Mouse (Mus musculus): Measurements from ENCODE around the gene Perm1. TPM values are rescaled to one million over a fixed set of nuclear protein-coding genes. Genes with fewer than 3 reads are reported as not detected.

Perm1 gene
- polyA plus RNA-seq, 1 experiment from 2014 or later, result 0.39 TPM

- no peaks in the 10 kb centered on the region for H3K27me3 ChIP-seq (replicated peaks; ENCODE audit: control insufficient read depth, insufficient read depth, low read length)
- no peak overlapping the region for H3K4me2 ChIP-seq (replicated peaks; ENCODE audit: low read depth)
- H3K4me3 ChIP-seq (ENCODE audit: low read depth, low read length), result no peak overlapping the region
- no peak for ATAC-seq
- no peak overlapping the region for H3K9ac ChIP-seq (ENCODE audit: low read depth, low read length)
- H3K9me3 ChIP-seq (ENCODE audit: control insufficient read depth), result no peaks in the 10 kb centered on the region
- no peak for TF ChIP-seq CTCF (IDR thresholded peaks at IDR 0.05; ENCODE audit: low read depth)
- no peak overlapping the region for H3K27ac ChIP-seq (ENCODE audit: low read depth, low read length)
- H3K4me1 ChIP-seq (replicated peaks; ENCODE audit: control insufficient read depth, insufficient read depth, low read length), result no peaks in the 10 kb centered on the region
- peaks cover 13% of the 10 kb centered on the region; the same call in 1 of the 2 replicates for H3K36me3 ChIP-seq (ENCODE audit: control insufficient read depth, insufficient read depth)
- WGBS, result 81% methylated on average over 16 of the region's 16 CpGs
Measured at GRCm38 (mm10) chr4:156217838-156218237, 2.2 kb downstream of the Perm1 start.

GRCm38 (mm10) chr4:156219936-156220335 lies 4.3 kb downstream of the Perm1 start:
- Histone ChIP-seq H3K9ac (ENCODE audit: low read depth, low read length) (no peak overlapping the region), H3K4me3 (ENCODE audit: low read depth, low read length) (no peak overlapping the region), H3K4me1 (replicated peaks; ENCODE audit: control insufficient read depth, insufficient read depth, low read length) (no peaks in the 10 kb centered on the region), H3K27me3 (replicated peaks; ENCODE audit: control insufficient read depth, insufficient read depth, low read length) (no peaks in the 10 kb centered on the region), H3K9me3 (ENCODE audit: control insufficient read depth) (no peaks in the 10 kb centered on the region), H3K4me2 (replicated peaks; ENCODE audit: low read depth) (no peak overlapping the region), H3K27ac (ENCODE audit: low read depth, low read length) (no peak overlapping the region), H3K36me3 (ENCODE audit: control insufficient read depth, insufficient read depth) (peaks cover 13% of the 10 kb centered on the region; the same call in 1 of the 2 replicates)
- WGBS, result 91% methylated on average over 11 of the region's 11 CpGs
- no peak for ATAC-seq
- no peak for TF ChIP-seq CTCF (IDR thresholded peaks at IDR 0.05; ENCODE audit: low read depth)

GRCm38 (mm10) chr4:156224276-156224675 lies 8.6 kb downstream of the Perm1 start:
- H3K36me3 ChIP-seq (ENCODE audit: control insufficient read depth, insufficient read depth), result peaks cover 13% of the 10 kb centered on the region; the same call in 1 of the 2 replicates
- H3K9me3 ChIP-seq (ENCODE audit: control insufficient read depth), result no peaks in the 10 kb centered on the region
- H3K27me3 ChIP-seq (replicated peaks; ENCODE audit: control insufficient read depth, insufficient read depth, low read length), result no peaks in the 10 kb centered on the region
- H3K4me2 ChIP-seq (replicated peaks; ENCODE audit: low read depth), result no peak overlapping the region
- 0 out of 2 replicates have a peak, but pooled peaks cover 5% of the 10 kb centered on the region for H3K4me1 ChIP-seq (replicated peaks; ENCODE audit: control insufficient read depth, insufficient read depth, low read length)
- no peak for TF ChIP-seq CTCF (IDR thresholded peaks at IDR 0.05; ENCODE audit: low read depth)
- ATAC-seq, result no peak
- 50% methylated on average over 2 of the region's 2 CpGs for WGBS
- no peak overlapping the region for H3K4me3 ChIP-seq (ENCODE audit: low read depth, low read length)
- no peak overlapping the region for H3K27ac ChIP-seq (ENCODE audit: low read depth, low read length)
- H3K9ac ChIP-seq (ENCODE audit: low read depth, low read length), result no peak overlapping the region

GRCm38 (mm10) chr4:156227752-156228392 lies 12.2 kb downstream of the Perm1 start:
- Histone ChIP-seq H3K27ac (ENCODE audit: low read depth, low read length) (peak overlapping the region; percentile 50; the same call in 1 of the 2 replicates), H3K4me2 (replicated peaks; ENCODE audit: low read depth) (peak overlapping the region; percentile 71), H3K27me3 (replicated peaks; ENCODE audit: control insufficient read depth, insufficient read depth, low read length) (no peaks in the 10 kb centered on the region), H3K4me3 (ENCODE audit: low read depth, low read length) (peak overlapping the region; percentile 38), H3K9ac (ENCODE audit: low read depth, low read length) (peak overlapping the region; percentile 8; the same call in 1 of the 2 replicates), H3K36me3 (ENCODE audit: control insufficient read depth, insufficient read depth) (peaks cover 19% of the 10 kb centered on the region), H3K4me1 (replicated peaks; ENCODE audit: control insufficient read depth, insufficient read depth, low read length) (0 out of 2 replicates have a peak, but pooled peaks cover 5% of the 10 kb centered on the region), H3K9me3 (ENCODE audit: control insufficient read depth) (no peaks in the 10 kb centered on the region)
- TF ChIP-seq CTCF (IDR thresholded peaks at IDR 0.05; ENCODE audit: low read depth), result no peak
- WGBS, result 29% methylated on average over 18 of the region's 18 CpGs
- ATAC-seq, result peak; percentile 56

GRCm38 (mm10) chr4:156228393-156229024 lies 12.8 kb downstream of the Perm1 start:
- Histone ChIP-seq H3K4me3 (ENCODE audit: low read depth, low read length) (peak overlapping the region; percentile 38), H3K36me3 (ENCODE audit: control insufficient read depth, insufficient read depth) (peaks cover 23% of the 10 kb centered on the region)

GRCm38 (mm10) chr4:156234021-156234501 lies 18.4 kb downstream of the Perm1 start:
- no peaks in the 10 kb centered on the region for H3K27me3 ChIP-seq (replicated peaks; ENCODE audit: control insufficient read depth, insufficient read depth, low read length)
- H3K27ac ChIP-seq (ENCODE audit: low read depth, low read length), result no peak overlapping the region
- ATAC-seq, result no peak
- peak overlapping the region; percentile 49 for H3K9ac ChIP-seq (ENCODE audit: low read depth, low read length)
- H3K4me3 ChIP-seq (ENCODE audit: low read depth, low read length), result peak overlapping the region; percentile 77
- no peak for TF ChIP-seq CTCF (IDR thresholded peaks at IDR 0.05; ENCODE audit: low read depth)
- H3K9me3 ChIP-seq (ENCODE audit: control insufficient read depth), result no peaks in the 10 kb centered on the region
- H3K36me3 ChIP-seq (ENCODE audit: control insufficient read depth, insufficient read depth), result peaks cover 27% of the 10 kb centered on the region
- WGBS, result 12% methylated on average over 17 of the region's 17 CpGs
- 0 out of 2 replicates have a peak, but pooled peaks cover 4% of the 10 kb centered on the region for H3K4me1 ChIP-seq (replicated peaks; ENCODE audit: control insufficient read depth, insufficient read depth, low read length)
- H3K4me2 ChIP-seq (replicated peaks; ENCODE audit: low read depth), result peak overlapping the region; percentile 94

More at GRCm38 (mm10) chr4:156228393-156229024, 12.8 kb downstream of the Perm1 start:
- Histone ChIP-seq H3K27me3 (replicated peaks; ENCODE audit: control insufficient read depth, insufficient read depth, low read length) (no peaks in the 10 kb centered on the region), H3K9me3 (ENCODE audit: control insufficient read depth) (no peaks in the 10 kb centered on the region), H3K9ac (ENCODE audit: low read depth, low read length) (peak overlapping the region; percentile 8; the same call in 1 of the 2 replicates), H3K27ac (ENCODE audit: low read depth, low read length) (no peak overlapping the region), H3K4me1 (replicated peaks; ENCODE audit: control insufficient read depth, insufficient read depth, low read length) (0 out of 2 replicates have a peak, but pooled peaks cover 5% of the 10 kb centered on the region), H3K4me2 (replicated peaks; ENCODE audit: low read depth) (peak overlapping the region; percentile 71)
- 22% methylated on average over 12 of the region's 12 CpGs for WGBS
- TF ChIP-seq CTCF (IDR thresholded peaks at IDR 0.05; ENCODE audit: low read depth), result no peak
- peak; percentile 64 for ATAC-seq

All from intestine, postnatal 0 days (tissue).